Mouse (Mus musculus): ENCODE measurements around the gene Usp54.

DNA sequence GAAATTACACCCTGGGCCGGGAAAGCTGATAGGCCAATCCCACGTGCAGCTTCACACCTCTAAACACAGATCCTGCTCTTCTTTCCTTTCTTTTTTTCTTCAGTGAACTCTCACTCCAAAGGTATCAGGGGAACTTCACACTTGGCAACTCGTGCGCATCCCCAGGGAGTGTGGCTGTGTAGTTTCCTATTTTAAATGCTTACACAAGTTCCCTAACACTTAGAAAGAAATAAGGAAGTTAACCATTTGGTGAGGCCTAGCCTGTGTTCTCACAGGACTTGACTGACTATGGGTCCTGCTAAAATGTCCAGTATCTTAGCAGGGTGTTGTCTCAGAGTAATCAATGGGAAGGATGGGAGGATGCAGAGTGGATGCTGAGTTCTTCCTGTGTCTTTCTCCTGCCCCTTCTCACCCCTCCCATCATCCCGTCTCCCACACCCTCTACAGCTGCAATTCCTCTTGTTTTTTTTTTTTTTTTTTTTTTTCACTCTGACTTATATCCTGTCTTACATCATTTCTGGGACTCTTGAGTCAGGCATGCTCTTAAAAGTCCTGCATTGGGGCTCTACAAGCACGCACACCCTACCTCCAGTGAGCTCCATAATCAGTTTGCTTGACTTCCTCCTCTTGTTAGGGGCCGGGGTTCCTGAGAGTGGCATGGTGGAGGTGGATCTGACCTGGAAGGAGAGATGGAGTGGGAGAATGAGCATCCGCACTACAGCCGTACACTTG, 14.0 kb upstream of the Usp54 start:
- TF ChIP-seq POLR2A (IDR thresholded peaks at IDR 0.05; ENCODE audit: borderline replicate concordance, extremely low read depth, low read depth, low read length) (no peak), CTCF (IDR thresholded peaks at IDR 0.05; ENCODE audit: insufficient read depth, low read length) (no peak)
